Mouse (Mus musculus) lung, postnatal 0 days (tissue): ENCODE data around the gene Fez2. TPM values are rescaled to one million over a fixed set of nuclear protein-coding genes. Genes with fewer than 3 reads are reported as not detected.

Experiments
- ATAC-seq: fragments of 200-750 bp; cut with Nextera tagmentation; 2 replicates; pipeline ENCODE4 v1.8.0; 2017; ENCODE audit warnings: moderate library complexity
- DNase-seq: peaks from one replicate; pipeline ENCODE4 v3.0.0-alpha.2; 2016; ENCODE audit warnings: low spot score
- H3K27ac ChIP-seq: fragments of 300-500 bp; sonication (generic); 2 replicates; pipeline ENCODE4 v1.5.1; 2014; ENCODE audit warnings: antibody characterized with exemption, mild to moderate bottlenecking, low read length, mixed read lengths
- H3K27me3 ChIP-seq: fragments of 300-500 bp; sonication (generic); replicated peaks from 2 replicates; pipeline ENCODE4 v1.6.1; 2014; ENCODE audit warnings: low read length, mixed read lengths; ENCODE audit not compliant: insufficient read depth
- H3K36me3 ChIP-seq: fragments of 300-500 bp; sonication (generic); 2 replicates; pipeline ENCODE4 v1.6.1; 2014; ENCODE audit warnings: low read length, mixed read lengths; ENCODE audit not compliant: insufficient read depth
- H3K4me1 ChIP-seq: fragments of 300-500 bp; sonication (generic); 2 replicates; pipeline ENCODE4 v1.6.1; 2014; ENCODE audit warnings: antibody characterized with exemption, low read depth, low read length, mixed read lengths; ENCODE audit not compliant: insufficient read depth
- H3K4me2 ChIP-seq: fragments of 300-500 bp; sonication (generic); replicated peaks from 2 replicates; pipeline ENCODE4 v1.6.1; 2014; ENCODE audit warnings: low read depth, mild to moderate bottlenecking, low read length, moderate library complexity, mixed read lengths
- H3K4me3 ChIP-seq: fragments of 300-500 bp; sonication (generic); 2 replicates; pipeline ENCODE4 v1.5.1; 2014; ENCODE audit warnings: low read depth, low read length
- H3K9ac ChIP-seq: fragments of 300-500 bp; sonication (generic); replicated peaks from 2 replicates; pipeline ENCODE4 v1.6.1; 2014; ENCODE audit warnings: low read depth, mild to moderate bottlenecking
- H3K9me3 ChIP-seq: fragments of 300-500 bp; sonication (generic); 2 replicates; pipeline ENCODE4 v1.6.1; 2016; ENCODE audit warnings: low read length, mixed read lengths
- CTCF ChIP-seq: IDR thresholded peaks from 2 replicates; pipeline ENCODE4 v1.5.1; 2016; ENCODE audit warnings: antibody characterized with exemption, mild to moderate bottlenecking
- EP300 ChIP-seq: IDR thresholded peaks from 2 replicates; pipeline ENCODE4 v1.6.1; 2016; ENCODE audit warnings: antibody characterized with exemption, mild to moderate bottlenecking, control low read depth
- WGBS: fragments of 180-500 bp; shearing (Covaris S2); extraction: QIAGEN DNeasy Blood & Tissue Kit; methylation state at CpG from one replicate; pipeline ENCODE4 v1.1.7; 2014; 5-methylcytosine and 5-hydroxymethylcytosine counted together
- polyA plus RNA-seq: library from polyadenylated mRNA; unstranded; fragments of >200 nt; fragmentation: Nextera tagmentation; extraction: Ambion mirVana; gene quantifications from 2 replicates; pipeline ENCODE4 v1.2.1, GENCODE M21; 2015

Fez2 gene
- polyA plus RNA-seq, 1 experiment from 2014 or later = 39.2 TPM

DNA sequence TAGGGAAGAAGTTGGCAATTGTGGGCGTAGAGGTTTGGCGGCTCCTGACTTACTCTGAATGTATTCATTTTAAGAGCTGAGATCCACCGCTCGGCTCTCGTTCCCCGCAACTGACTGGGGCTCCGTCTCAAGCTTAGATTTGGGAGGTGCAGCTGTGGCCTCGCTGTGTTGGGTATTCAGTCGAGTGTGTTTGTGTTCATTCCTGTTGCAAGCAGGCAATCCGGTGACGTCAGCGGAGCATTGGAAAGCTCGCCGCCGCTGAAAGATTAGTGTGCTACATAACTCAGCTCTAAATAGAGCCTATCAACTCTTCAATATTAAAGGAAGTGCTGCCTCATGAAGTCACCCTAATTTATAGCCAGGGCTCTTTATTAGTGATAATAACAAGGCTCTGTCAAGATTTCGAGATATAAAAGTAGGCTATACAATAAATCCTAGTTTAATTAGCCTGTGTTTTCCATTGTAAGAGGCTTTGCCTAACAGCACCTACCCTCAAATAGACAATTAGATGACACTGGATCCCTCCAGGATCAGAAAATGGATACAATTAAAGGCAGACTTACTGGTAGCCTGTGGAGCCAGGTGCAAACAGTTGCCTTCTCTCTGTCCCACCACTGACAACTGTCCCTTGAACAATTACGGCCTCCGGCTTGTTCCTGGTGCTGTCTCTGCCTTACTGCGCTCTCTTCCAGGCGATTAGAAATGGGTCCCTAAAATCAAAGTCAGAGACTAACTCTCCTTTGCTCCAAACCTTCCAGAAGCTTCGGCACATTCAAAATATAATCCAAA lies 36.4 kb upstream of the Fez2 start:
- no peak overlapping the region for H3K4me3 ChIP-seq
- H3K9me3 ChIP-seq = no peaks in the 10 kb centered on the region
- TF ChIP-seq CTCF = no peak
- no peak for TF ChIP-seq EP300
- no peaks in the 10 kb centered on the region for H3K27me3 ChIP-seq
- no peak overlapping the region for H3K27ac ChIP-seq
- 78% methylated on average over 21 of the region's 21 CpGs for WGBS
- ATAC-seq = no peak
- DNase-seq = no peak
- no peak overlapping the region for H3K4me2 ChIP-seq
- H3K4me1 ChIP-seq = no peaks in the 10 kb centered on the region
- H3K9ac ChIP-seq = no peak overlapping the region
- H3K36me3 ChIP-seq = no peaks in the 10 kb centered on the region

DNA sequence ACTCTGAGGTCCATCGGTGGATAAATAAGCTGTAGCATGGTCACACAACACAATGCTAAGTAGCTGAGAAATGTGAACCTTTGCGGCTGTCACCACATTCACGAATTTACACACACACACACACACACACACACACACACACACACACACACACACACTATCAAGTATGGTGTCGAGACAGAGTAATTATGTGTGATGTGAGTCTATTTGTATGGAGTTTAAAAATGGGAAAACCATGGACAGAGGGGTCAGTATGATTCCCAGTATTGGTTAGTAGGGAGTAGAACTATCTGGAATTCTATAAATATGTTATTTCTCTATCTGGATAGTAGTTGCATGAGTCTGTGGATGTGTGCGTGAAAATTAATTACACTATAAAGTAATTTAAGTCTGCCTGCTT lies 35.6 kb upstream of the Fez2 start:
- H3K27ac ChIP-seq = no peak overlapping the region
- 56% methylated on average over 5 of the region's 5 CpGs for WGBS
- TF ChIP-seq CTCF = no peak
- TF ChIP-seq EP300 = no peak
- no peak overlapping the region for H3K9ac ChIP-seq
- no peaks in the 10 kb centered on the region for H3K36me3 ChIP-seq
- H3K4me1 ChIP-seq = no peaks in the 10 kb centered on the region
- no peaks in the 10 kb centered on the region for H3K27me3 ChIP-seq
- no peaks in the 10 kb centered on the region for H3K9me3 ChIP-seq
- DNase-seq (no peak), ATAC-seq (peak; percentile 40; the same call in 1 of the 2 replicates)
- no peak overlapping the region for H3K4me2 ChIP-seq
- H3K4me3 ChIP-seq = no peak overlapping the region

DNA sequence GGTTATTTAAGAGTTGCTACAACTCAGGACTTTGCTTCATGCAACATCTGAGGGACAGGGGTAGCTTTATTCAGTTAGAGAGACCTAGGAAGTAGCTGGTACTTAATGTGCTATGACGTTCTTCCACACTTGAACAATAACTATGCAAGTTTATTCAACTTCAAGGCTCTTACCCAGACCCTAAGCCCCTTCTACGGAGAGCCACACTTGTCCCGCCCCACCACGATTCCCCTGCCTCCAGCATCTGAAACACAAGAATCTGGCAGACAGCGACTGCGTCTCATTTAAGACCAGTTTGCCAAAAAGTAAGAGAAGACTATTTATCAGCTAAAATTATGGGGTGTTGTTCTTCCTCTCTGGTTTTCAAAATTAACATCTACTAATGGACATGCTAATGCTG lies 33.9 kb upstream of the Fez2 start:
- Histone ChIP-seq H3K9ac (no peak overlapping the region), H3K36me3 (no peaks in the 10 kb centered on the region), H3K4me3 (no peak overlapping the region), H3K4me1 (no peaks in the 10 kb centered on the region), H3K9me3 (no peaks in the 10 kb centered on the region), H3K27ac (no peak overlapping the region), H3K27me3 (no peaks in the 10 kb centered on the region), H3K4me2 (no peak overlapping the region)
- TF ChIP-seq EP300 (no peak), CTCF (no peak)
- WGBS = 68% methylated on average over 6 of the region's 6 CpGs
- DNase-seq (no peak), ATAC-seq (no peak)

DNA sequence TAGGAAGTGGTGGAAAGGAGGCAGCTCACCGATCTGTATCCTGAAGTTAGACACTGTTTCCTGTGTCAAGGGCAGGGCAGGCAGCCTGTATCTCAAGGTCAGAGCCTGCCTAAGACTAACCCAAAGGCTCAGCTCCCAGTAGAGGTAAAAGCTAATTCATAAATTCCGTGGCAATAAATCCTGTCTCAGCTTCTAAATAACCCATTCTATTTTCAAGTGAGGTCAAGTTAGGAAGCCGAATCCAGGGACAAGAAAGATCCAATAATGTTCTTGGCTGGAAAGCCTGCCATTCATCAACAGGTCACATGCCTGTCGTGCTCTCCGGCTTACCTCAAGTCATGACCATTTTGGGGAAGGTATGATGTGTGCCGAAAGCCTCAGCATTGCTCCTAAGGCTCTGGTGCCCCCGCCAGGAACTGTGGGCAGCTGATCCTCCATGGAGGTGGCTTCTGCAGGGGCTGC lies 33.4 kb upstream of the Fez2 start:
- WGBS = 53% methylated on average over 7 of the region's 7 CpGs
- H3K27ac ChIP-seq = no peak overlapping the region
- no peak for ATAC-seq
- no peak overlapping the region for H3K4me3 ChIP-seq
- no peak overlapping the region for H3K4me2 ChIP-seq
- DNase-seq = no peak
- H3K27me3 ChIP-seq = no peaks in the 10 kb centered on the region
- H3K4me1 ChIP-seq = no peaks in the 10 kb centered on the region
- TF ChIP-seq CTCF (no peak), EP300 (no peak)
- no peaks in the 10 kb centered on the region for H3K9me3 ChIP-seq
- no peak overlapping the region for H3K9ac ChIP-seq
- no peaks in the 10 kb centered on the region for H3K36me3 ChIP-seq

DNA sequence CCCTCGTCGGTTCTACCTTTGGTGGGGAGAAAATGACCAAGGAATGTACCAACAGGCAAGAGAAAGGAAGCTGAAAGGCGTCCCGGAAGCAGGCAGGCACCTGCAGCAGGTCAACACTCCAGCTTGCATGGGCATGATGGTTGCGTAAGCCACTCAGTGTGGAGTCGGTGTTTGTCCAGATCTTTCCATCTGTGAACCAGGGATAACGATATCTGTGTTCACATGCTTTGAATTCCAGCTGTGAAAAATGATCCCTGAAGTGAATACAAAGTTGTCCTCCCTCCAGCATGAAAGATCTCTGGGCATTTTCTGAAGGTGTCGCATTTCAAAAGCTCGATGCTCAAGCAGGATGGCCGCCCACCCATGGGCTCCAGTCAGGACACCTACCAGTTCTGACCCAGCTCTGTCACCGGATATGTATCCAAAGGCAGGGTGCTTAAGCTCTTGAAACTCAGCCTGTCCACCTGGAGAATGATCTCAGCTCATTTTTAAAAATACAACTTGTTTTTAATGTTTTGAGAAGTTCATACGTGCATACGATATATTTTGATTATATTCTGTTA lies 31.8 kb upstream of the Fez2 start:
- Histone ChIP-seq H3K9ac (no peak overlapping the region), H3K4me1 (no peaks in the 10 kb centered on the region), H3K4me3 (no peak overlapping the region), H3K27ac (no peak overlapping the region), H3K4me2 (no peak overlapping the region), H3K9me3 (no peaks in the 10 kb centered on the region), H3K27me3 (no peaks in the 10 kb centered on the region), H3K36me3 (no peaks in the 10 kb centered on the region)
- 48% methylated on average over 13 of the region's 13 CpGs for WGBS
- TF ChIP-seq EP300 = no peak
- TF ChIP-seq CTCF = no peak
- ATAC-seq = no peak
- DNase-seq = no peak

DNA sequence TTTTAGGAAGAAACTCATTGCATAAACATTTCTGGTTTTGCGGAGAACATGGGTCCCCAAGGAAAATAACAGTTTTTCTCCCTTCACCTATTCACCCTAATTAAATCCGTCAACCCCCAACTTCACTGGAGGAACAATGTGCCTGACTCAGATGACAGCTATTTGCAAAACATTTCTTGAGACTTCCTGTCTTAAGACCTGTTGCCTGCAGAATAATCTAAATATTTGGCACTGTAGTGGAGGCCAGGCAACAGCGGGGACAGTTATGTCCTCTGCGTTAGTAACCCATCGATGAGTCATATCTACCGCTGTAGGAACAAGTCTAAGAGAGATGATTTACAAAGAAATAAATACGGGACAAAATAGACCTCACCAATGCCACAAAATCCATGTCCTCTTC lies 26.9 kb upstream of the Fez2 start:
- no peaks in the 10 kb centered on the region for H3K9me3 ChIP-seq
- H3K9ac ChIP-seq = no peak overlapping the region
- no peak overlapping the region for H3K4me3 ChIP-seq
- H3K4me1 ChIP-seq = no peaks in the 10 kb centered on the region
- DNase-seq = peak; percentile 56
- TF ChIP-seq CTCF (no peak), EP300 (peak; percentile 75)
- H3K27ac ChIP-seq = no peak overlapping the region
- no peaks in the 10 kb centered on the region for H3K27me3 ChIP-seq
- no peak overlapping the region for H3K4me2 ChIP-seq
- ATAC-seq = peak; percentile 85
- 45% methylated on average over 7 of the region's 7 CpGs for WGBS
- H3K36me3 ChIP-seq = no peaks in the 10 kb centered on the region
